Mouse (Mus musculus) cortical plate, adult 2 months (tissue): ENCODE results near the gene Kcnk13. TPM values are rescaled to one million over a fixed set of nuclear protein-coding genes. Genes with fewer than 3 reads are reported as not detected.

ENCODE experiments used
- H3K27ac ChIP-seq: fragments of 200-500 bp; 2 replicates; pipeline ENCODE4 v1.5.1; 2012; ENCODE audit warnings: low read length, control low read depth, inconsistent platforms; ENCODE audit not compliant: insufficient read depth
- H3K4me1 ChIP-seq: fragments of 200-500 bp; 2 replicates; pipeline ENCODE4 v1.6.1; 2011; ENCODE audit warnings: low read length; ENCODE audit not compliant: control insufficient read depth, insufficient read depth
- H3K4me3 ChIP-seq: fragments of 200-500 bp; 2 replicates; pipeline ENCODE4 v1.5.1; 2011; ENCODE audit warnings: mild to moderate bottlenecking, low read length, control low read depth; ENCODE audit not compliant: insufficient read depth
- CTCF ChIP-seq: fragments of 200-500 bp; IDR thresholded peaks from 2 replicates; pipeline ENCODE4 v1.5.1; 2011; ENCODE audit warnings: mild to moderate bottlenecking, control low read depth, low read length; ENCODE audit not compliant: insufficient read depth; ENCODE audit errors: extremely low read depth
- POLR2A ChIP-seq: fragments of 200-500 bp; IDR thresholded peaks from 2 replicates; pipeline ENCODE4 v1.6.1; 2011; ENCODE audit warnings: mild to moderate bottlenecking, low read length, control low read depth; ENCODE audit not compliant: insufficient read depth; ENCODE audit errors: extremely low read depth
- polyA plus RNA-seq: library from polyadenylated mRNA; depleted of rRNA; stranded (reverse); fragments of >200 nt; gene quantifications from 2 replicates; pipeline ENCODE4 v1.2.3, GENCODE M21; 2012

Gene Kcnk13
- polyA plus RNA-seq, 1 experiment: 6.0 TPM

- H3K27ac ChIP-seq: no peak overlapping the region
- no peaks in the 10 kb centered on the region for H3K4me1 ChIP-seq
- H3K4me3 ChIP-seq: no peak overlapping the region
- TF ChIP-seq POLR2A (no peak), CTCF (no peak)
Measured at GRCm38 (mm10) chr12:100001910-100002309, 37.6 kb downstream of the Kcnk13 start.

GRCm38 (mm10) chr12:100002914-100003587 lies 38.8 kb downstream of the Kcnk13 start:
- TF ChIP-seq CTCF (no peak), POLR2A (no peak)
- Histone ChIP-seq H3K27ac (no peak overlapping the region), H3K4me3 (no peak overlapping the region), H3K4me1 (no peaks in the 10 kb centered on the region)

- no peak overlapping the region for H3K4me3 ChIP-seq
- TF ChIP-seq POLR2A (no peak), CTCF (no peak)
- no peak overlapping the region; the same call in 1 of the 2 replicates for H3K27ac ChIP-seq
- H3K4me1 ChIP-seq: no peaks in the 10 kb centered on the region
Measured at GRCm38 (mm10) chr12:100005285-100005684, 41.0 kb downstream of the Kcnk13 start.

GRCm38 (mm10) chr12:100006681-100007080 lies 42.4 kb downstream of the Kcnk13 start:
- Histone ChIP-seq H3K27ac (no peak overlapping the region), H3K4me3 (no peak overlapping the region), H3K4me1 (no peaks in the 10 kb centered on the region)
- no peak for TF ChIP-seq POLR2A
- no peak for TF ChIP-seq CTCF

- no peak overlapping the region for H3K4me3 ChIP-seq
- no peak overlapping the region for H3K27ac ChIP-seq
- H3K4me1 ChIP-seq: peaks cover 2% of the 10 kb centered on the region; the same call in 1 of the 2 replicates
- TF ChIP-seq CTCF (no peak), POLR2A (no peak)
Measured at GRCm38 (mm10) chr12:100012839-100013238, 48.5 kb downstream of the Kcnk13 start.

GRCm38 (mm10) chr12:100015146-100015545 lies 50.8 kb downstream of the Kcnk13 start:
- TF ChIP-seq CTCF: no peak
- no peak for TF ChIP-seq POLR2A
- H3K27ac ChIP-seq: no peak overlapping the region
- peaks cover 2% of the 10 kb centered on the region; the same call in 1 of the 2 replicates for H3K4me1 ChIP-seq
- no peak overlapping the region for H3K4me3 ChIP-seq

- TF ChIP-seq POLR2A: no peak
- peaks cover 2% of the 10 kb centered on the region; the same call in 1 of the 2 replicates for H3K4me1 ChIP-seq
- no peak overlapping the region for H3K27ac ChIP-seq
- no peak overlapping the region for H3K4me3 ChIP-seq
Measured at GRCm38 (mm10) chr12:100017709-100018108, 53.4 kb downstream of the Kcnk13 start.

- TF ChIP-seq CTCF (no peak), POLR2A (no peak)
Measured at GRCm38 (mm10) chr12:100022490-100022889, 58.2 kb downstream of the Kcnk13 start.

GRCm38 (mm10) chr12:100023821-100024365 lies 59.6 kb downstream of the Kcnk13 start:
- TF ChIP-seq POLR2A (no peak), CTCF (no peak)
- no peak overlapping the region for H3K27ac ChIP-seq
- no peak overlapping the region for H3K4me3 ChIP-seq
- H3K4me1 ChIP-seq: no peaks in the 10 kb centered on the region

More at GRCm38 (mm10) chr12:100022490-100022889, 58.2 kb downstream of the Kcnk13 start:
- Histone ChIP-seq H3K4me3 (no peak overlapping the region), H3K4me1 (no peaks in the 10 kb centered on the region), H3K27ac (no peak overlapping the region)

GRCm38 (mm10) chr12:100025675-100026074 lies 61.4 kb downstream of the Kcnk13 start:
- Histone ChIP-seq H3K4me3 (no peak overlapping the region), H3K4me1 (no peaks in the 10 kb centered on the region), H3K27ac (no peak overlapping the region)
- TF ChIP-seq CTCF: no peak
- TF ChIP-seq POLR2A: no peak

GRCm38 (mm10) chr12:100026715-100027245 lies 62.5 kb downstream of the Kcnk13 start:
- H3K4me3 ChIP-seq: no peak overlapping the region
- H3K27ac ChIP-seq: no peak overlapping the region
- TF ChIP-seq CTCF (no peak), POLR2A (no peak)
- no peaks in the 10 kb centered on the region for H3K4me1 ChIP-seq
